Mouse (Mus musculus): ENCODE data around the gene Klk1b22. TPM values are rescaled to one million over a fixed set of nuclear protein-coding genes. Genes with fewer than 3 reads are reported as not detected.
"Not testable (repeated sequence)": the region's sequence is repeated elsewhere in the genome, so short reads cannot be mapped to it uniquely, and the experiment has no call there.

The Klk1b22 gene
- not detected in 2 replicates for polyA plus RNA-seq (2012; ENCODE audit: insufficient read depth, insufficient read length, missing spikeins)

GRCm38 (mm10) chr7:44112373-44112772, at the start of gene Klk1b22:
Gene Klk1b22 (plus strand): TSS chr7:44112673.
- no peak within 1 kb of the TSS for H3K27ac ChIP-seq (ENCODE audit: insufficient read depth, low read depth, low read length)
- no peak within 1 kb of the TSS for H3K4me3 ChIP-seq (ENCODE audit: insufficient read depth, low read length)
- TF ChIP-seq CTCF (IDR thresholded peaks at IDR 0.05; ENCODE audit: low read depth, low read length) (no peak), POLR2A (IDR thresholded peaks at IDR 0.05; ENCODE audit: borderline replicate concordance, low read depth, low read length) (no peak)
- no peaks in the 10 kb centered on the region for H3K4me1 ChIP-seq (ENCODE audit: control insufficient read depth, insufficient read depth, low read length)

- TF ChIP-seq CTCF (IDR thresholded peaks at IDR 0.05; ENCODE audit: low read depth, low read length) (no peak), POLR2A (IDR thresholded peaks at IDR 0.05; ENCODE audit: borderline replicate concordance, low read depth, low read length) (no peak)
- Histone ChIP-seq H3K27ac (ENCODE audit: insufficient read depth, low read depth, low read length) (no peak overlapping the region), H3K4me3 (ENCODE audit: insufficient read depth, low read length) (no peak overlapping the region), H3K4me1 (ENCODE audit: control insufficient read depth, insufficient read depth, low read length) (no peaks in the 10 kb centered on the region)
These were observed 40.4 kb upstream of the Klk1b22 start for GRCm38 (mm10) chr7:44072117-44072516.

- no peaks in the 10 kb centered on the region for H3K4me1 ChIP-seq (ENCODE audit: control insufficient read depth, insufficient read depth, low read length)
- no peak overlapping the region for H3K27ac ChIP-seq (ENCODE audit: insufficient read depth, low read depth, low read length)
- H3K4me3 ChIP-seq (ENCODE audit: insufficient read depth, low read length): no peak overlapping the region
- no peak for TF ChIP-seq CTCF (IDR thresholded peaks at IDR 0.05; ENCODE audit: low read depth, low read length)
- no peak for TF ChIP-seq POLR2A (IDR thresholded peaks at IDR 0.05; ENCODE audit: borderline replicate concordance, low read depth, low read length)
These were observed 34.8 kb upstream of the Klk1b22 start for GRCm38 (mm10) chr7:44077703-44078102.

- Histone ChIP-seq H3K27ac (ENCODE audit: insufficient read depth, low read depth, low read length) (no peak overlapping the region), H3K4me3 (ENCODE audit: insufficient read depth, low read length) (no peak overlapping the region), H3K4me1 (ENCODE audit: control insufficient read depth, insufficient read depth, low read length) (no peaks in the 10 kb centered on the region)
- TF ChIP-seq CTCF (IDR thresholded peaks at IDR 0.05; ENCODE audit: low read depth, low read length) (no peak), POLR2A (IDR thresholded peaks at IDR 0.05; ENCODE audit: borderline replicate concordance, low read depth, low read length) (no peak)
These were observed 16.4 kb upstream of the Klk1b22 start for GRCm38 (mm10) chr7:44096111-44096510.

- H3K27ac ChIP-seq (ENCODE audit: insufficient read depth, low read depth, low read length); H3K4me3 ChIP-seq (ENCODE audit: insufficient read depth, low read length); H3K4me1 ChIP-seq (ENCODE audit: control insufficient read depth, insufficient read depth, low read length): not testable (repeated sequence)
These were observed 10.4 kb upstream of the Klk1b22 start, which contains the start of gene Klk1b21 for GRCm38 (mm10) chr7:44102028-44102427. Gene Klk1b21 (plus strand): TSS chr7:44102328.

GRCm38 (mm10) chr7:44123445-44123844, 11.0 kb downstream of the Klk1b22 start:
- TF ChIP-seq POLR2A (IDR thresholded peaks at IDR 0.05; ENCODE audit: borderline replicate concordance, low read depth, low read length) (no peak), CTCF (IDR thresholded peaks at IDR 0.05; ENCODE audit: low read depth, low read length) (no peak)
- Histone ChIP-seq H3K27ac (ENCODE audit: insufficient read depth, low read depth, low read length) (no peak overlapping the region), H3K4me3 (ENCODE audit: insufficient read depth, low read length) (no peak overlapping the region), H3K4me1 (ENCODE audit: control insufficient read depth, insufficient read depth, low read length) (no peaks in the 10 kb centered on the region)

GRCm38 (mm10) chr7:44136467-44136866, 24.0 kb downstream of the Klk1b22 start, which contains the start of gene Klk1b16:
Gene Klk1b16 (plus strand): TSS chr7:44136767.
- Histone ChIP-seq H3K4me1 (ENCODE audit: control insufficient read depth, insufficient read depth, low read length) (peaks cover 5% of the 10 kb centered on the region), H3K27ac (ENCODE audit: insufficient read depth, low read depth, low read length) (no peak within 1 kb of the TSS), H3K4me3 (ENCODE audit: insufficient read depth, low read length) (no peak within 1 kb of the TSS)
- TF ChIP-seq POLR2A (IDR thresholded peaks at IDR 0.05; ENCODE audit: borderline replicate concordance, low read depth, low read length): no peak
- no peak for TF ChIP-seq CTCF (IDR thresholded peaks at IDR 0.05; ENCODE audit: low read depth, low read length)

Other genes with a start within 250 kb of the Klk1b22 start
- not detected in 2 replicates for gene Klk4, start 231.5 kb upstream of the Klk1b22 start, polyA plus RNA-seq (2012; ENCODE audit: insufficient read depth, insufficient read length, missing spikeins)
- not detected in 2 replicates for gene Klk15, start 178.9 kb upstream of the Klk1b22 start, polyA plus RNA-seq (2012; ENCODE audit: insufficient read depth, insufficient read length, missing spikeins)
- gene Klk1b8, start 162.0 kb upstream of the Klk1b22 start, polyA plus RNA-seq (2012; ENCODE audit: insufficient read depth, insufficient read length, missing spikeins): not detected in 2 replicates
- not detected in 2 replicates for gene Klk1b1, start 145.9 kb upstream of the Klk1b22 start, polyA plus RNA-seq (2012; ENCODE audit: insufficient read depth, insufficient read length, missing spikeins)
- not detected in 2 replicates for gene Klk1b9, start 136.6 kb upstream of the Klk1b22 start, polyA plus RNA-seq (2012; ENCODE audit: insufficient read depth, insufficient read length, missing spikeins)
- 1.4 and 2.8 TPM in 2 replicates for gene Klk1b11, start 116.8 kb upstream of the Klk1b22 start, polyA plus RNA-seq (2012; ENCODE audit: insufficient read depth, insufficient read length, missing spikeins)
- not detected in 2 replicates for gene Klk1b26, start 100.5 kb upstream of the Klk1b22 start, polyA plus RNA-seq (2012; ENCODE audit: insufficient read depth, insufficient read length, missing spikeins)
- not detected in 2 replicates for gene Klk1b27, start 60.4 kb upstream of the Klk1b22 start, polyA plus RNA-seq (2012; ENCODE audit: insufficient read depth, insufficient read length, missing spikeins)
- gene Klk1b21, start 10.3 kb upstream of the Klk1b22 start, polyA plus RNA-seq (2012; ENCODE audit: insufficient read depth, insufficient read length, missing spikeins): not detected in 2 replicates
- not detected in 2 replicates for gene Klk1b16, start 24.1 kb downstream of the Klk1b22 start, polyA plus RNA-seq (2012; ENCODE audit: insufficient read depth, insufficient read length, missing spikeins)
- gene Klk1b24, start 75.6 kb downstream of the Klk1b22 start, polyA plus RNA-seq (2012; ENCODE audit: insufficient read depth, insufficient read length, missing spikeins): not detected in 2 replicates
- gene Klk1b3, start 85.5 kb downstream of the Klk1b22 start, polyA plus RNA-seq (2012; ENCODE audit: insufficient read depth, insufficient read length, missing spikeins): not detected in 2 replicates
- not detected in 2 replicates for gene Klk1b4, start 94.8 kb downstream of the Klk1b22 start, polyA plus RNA-seq (2012; ENCODE audit: insufficient read depth, insufficient read length, missing spikeins)
- gene Klk1b5, start 103.3 kb downstream of the Klk1b22 start, polyA plus RNA-seq (2012; ENCODE audit: insufficient read depth, insufficient read length, missing spikeins): not detected in 2 replicates
- not detected in 2 replicates for gene Klk1, start 112.7 kb downstream of the Klk1b22 start, polyA plus RNA-seq (2012; ENCODE audit: insufficient read depth, insufficient read length, missing spikeins)
- not detected in 2 replicates for gene Gm36864, start 123.5 kb downstream of the Klk1b22 start, polyA plus RNA-seq (2012; ENCODE audit: insufficient read depth, insufficient read length, missing spikeins)
- 1.0 and 1.6 TPM in 2 replicates for gene 1700028J19Rik, start 134.0 kb downstream of the Klk1b22 start, polyA plus RNA-seq (2012; ENCODE audit: insufficient read depth, insufficient read length, missing spikeins)
- 18.4 and 21.7 TPM in 2 replicates for gene 2410002F23Rik, start 134.0 kb downstream of the Klk1b22 start, polyA plus RNA-seq (2012; ENCODE audit: insufficient read depth, insufficient read length, missing spikeins)
- gene Acp4, start 144.7 kb downstream of the Klk1b22 start, polyA plus RNA-seq (2012; ENCODE audit: insufficient read depth, insufficient read length, missing spikeins): not detected in 2 replicates
- not detected in 2 replicates for gene Gm15517, start 148.8 kb downstream of the Klk1b22 start, polyA plus RNA-seq (2012; ENCODE audit: insufficient read depth, insufficient read length, missing spikeins)
- 0.19 TPM in 1 of 2 replicates, not detected in the other for gene Clec11a, start 194.2 kb downstream of the Klk1b22 start, polyA plus RNA-seq (2012; ENCODE audit: insufficient read depth, insufficient read length, missing spikeins)
- not detected in 2 replicates for gene Shank1, start 197.6 kb downstream of the Klk1b22 start, polyA plus RNA-seq (2012; ENCODE audit: insufficient read depth, insufficient read length, missing spikeins)